Mouse (Mus musculus): ENCODE measurements around the gene Washc1. TPM values are rescaled to one million over a fixed set of nuclear protein-coding genes. Genes with fewer than 3 reads are reported as not detected.
A peak's percentile ranks its signal among the peaks of the same experiment; 100 is the strongest.
"Not testable (repeated sequence)": the region's sequence is repeated elsewhere in the genome, so short reads cannot be mapped to it uniquely, and the experiment has no call there.

Washc1 gene
- 31.7 and 38.3 TPM in 2 replicates for total RNA-seq (2014; rRNA removed; ENCODE audit: low replicate concordance)
- polyA plus RNA-seq (2015; fragmentation: Nextera tagmentation; extraction: Ambion mirVana): 28.3 and 31.5 TPM in 2 replicates

GRCm38 (mm10) chr17:66111402-66111959 lies at the start of gene Washc1:
Washc1 (plus strand) TSS chr17:66111545.
- Histone ChIP-seq H3K27ac (ENCODE audit: low read depth) (peak within 1 kb of the TSS; percentile 75), H3K36me3 (replicated peaks; ENCODE audit: control insufficient read depth, insufficient read depth, low read length) (peaks cover 29% of the 10 kb centered on the region), H3K27me3 (ENCODE audit: control insufficient read depth, insufficient read depth, low read length) (no peaks in the 10 kb centered on the region), H3K9me3 (replicated peaks; ENCODE audit: control insufficient read depth, low read length) (no peaks in the 10 kb centered on the region), H3K4me2 (ENCODE audit: low read depth, low read length) (peak within 1 kb of the TSS; percentile 77), H3K4me1 (ENCODE audit: control insufficient read depth, insufficient read depth) (peaks cover 7% of the 10 kb centered on the region), H3K9ac (replicated peaks; ENCODE audit: low read depth, low read length) (peak within 1 kb of the TSS; percentile 71), H3K4me3 (ENCODE audit: low read depth, low read length) (peak within 1 kb of the TSS; percentile 97)
- TF ChIP-seq EP300 (IDR thresholded peaks at IDR 0.05; ENCODE audit: low read depth) (peak; percentile 57; the same call in 1 of the 2 replicates), CTCF (IDR thresholded peaks at IDR 0.05; ENCODE audit: low read depth) (no peak)
- WGBS: under 1% methylated on average over 41 of the region's 41 CpGs
- peak; percentile 89 for DNase-seq (ENCODE audit: low spot score)
- ATAC-seq (ENCODE audit: insufficient read depth, low read depth): peak; percentile 98

GRCm38 (mm10) chr17:66065115-66065514 lies 46.2 kb upstream of the Washc1 start:
- no peak overlapping the region for H3K9ac ChIP-seq (replicated peaks; ENCODE audit: low read depth, low read length)
- H3K36me3 ChIP-seq (replicated peaks; ENCODE audit: control insufficient read depth, insufficient read depth, low read length): no peaks in the 10 kb centered on the region
- WGBS: 64% methylated on average over 4 of the region's 4 CpGs
- no peak overlapping the region for H3K4me2 ChIP-seq (ENCODE audit: low read depth, low read length)
- TF ChIP-seq EP300 (IDR thresholded peaks at IDR 0.05; ENCODE audit: low read depth) (no peak), CTCF (IDR thresholded peaks at IDR 0.05; ENCODE audit: low read depth) (no peak)
- DNase-seq (ENCODE audit: low spot score) (no peak), ATAC-seq (ENCODE audit: insufficient read depth, low read depth) (no peak)
- H3K4me3 ChIP-seq (ENCODE audit: low read depth, low read length): no peak overlapping the region
- no peaks in the 10 kb centered on the region for H3K27me3 ChIP-seq (ENCODE audit: control insufficient read depth, insufficient read depth, low read length)
- no peak overlapping the region for H3K27ac ChIP-seq (ENCODE audit: low read depth)
- H3K4me1 ChIP-seq (ENCODE audit: control insufficient read depth, insufficient read depth): no peaks in the 10 kb centered on the region
- H3K9me3 ChIP-seq (replicated peaks; ENCODE audit: control insufficient read depth, low read length): no peaks in the 10 kb centered on the region

DNA sequence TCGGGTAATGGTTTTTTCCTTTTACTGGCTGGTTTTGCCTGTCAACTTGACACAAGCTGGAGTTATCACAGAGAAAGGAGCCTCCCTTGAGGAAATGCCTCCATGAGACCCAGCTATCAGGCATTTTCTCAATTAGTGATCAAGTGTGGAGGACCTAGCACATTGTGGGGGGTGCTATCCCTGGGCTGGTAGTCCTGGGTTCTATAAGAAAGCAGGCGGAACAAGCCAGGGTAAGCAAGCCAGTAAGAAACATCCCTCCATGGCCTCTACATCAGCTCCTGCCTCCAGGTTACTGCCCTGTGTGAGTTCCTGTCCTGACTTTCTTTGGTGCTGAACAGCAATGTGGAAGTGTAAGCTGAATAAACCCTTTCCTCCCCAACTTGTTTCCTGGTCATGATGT lies 42.3 kb upstream of the Washc1 start:
- WGBS: 89% methylated on average over 2 of the region's 2 CpGs
- not testable (repeated sequence) for H3K27me3 ChIP-seq (ENCODE audit: control insufficient read depth, insufficient read depth, low read length); H3K4me2 ChIP-seq (ENCODE audit: low read depth, low read length); DNase-seq (ENCODE audit: low spot score); H3K9ac ChIP-seq (replicated peaks; ENCODE audit: low read depth, low read length); H3K36me3 ChIP-seq (replicated peaks; ENCODE audit: control insufficient read depth, insufficient read depth, low read length); H3K4me1 ChIP-seq (ENCODE audit: control insufficient read depth, insufficient read depth); H3K9me3 ChIP-seq (replicated peaks; ENCODE audit: control insufficient read depth, low read length); H3K27ac ChIP-seq (ENCODE audit: low read depth); H3K4me3 ChIP-seq (ENCODE audit: low read depth, low read length); ATAC-seq (ENCODE audit: insufficient read depth, low read depth)

DNA sequence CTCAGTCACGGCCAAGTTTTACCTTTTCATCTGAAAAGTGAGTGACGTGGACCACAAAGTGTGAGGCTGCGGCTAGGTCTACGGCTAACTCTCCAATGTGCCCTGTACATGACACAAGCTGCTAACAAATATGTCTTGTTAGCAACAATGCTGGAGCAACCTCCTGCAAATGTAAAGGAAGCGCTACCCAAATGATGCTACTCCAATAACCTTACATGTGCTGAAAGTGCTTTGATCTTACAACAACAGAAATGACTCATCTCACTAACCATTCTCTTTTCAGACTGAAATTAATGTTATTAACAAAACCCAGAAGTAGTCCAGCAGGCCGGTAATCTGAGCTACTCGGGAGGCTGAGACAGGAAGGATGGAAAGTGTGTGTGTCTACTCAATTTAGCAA lies 37.4 kb upstream of the Washc1 start:
- Histone ChIP-seq H3K27ac (ENCODE audit: low read depth) (no peak overlapping the region), H3K9me3 (replicated peaks; ENCODE audit: control insufficient read depth, low read length) (no peaks in the 10 kb centered on the region), H3K4me2 (ENCODE audit: low read depth, low read length) (no peak overlapping the region), H3K4me3 (ENCODE audit: low read depth, low read length) (no peak overlapping the region), H3K27me3 (ENCODE audit: control insufficient read depth, insufficient read depth, low read length) (no peaks in the 10 kb centered on the region), H3K9ac (replicated peaks; ENCODE audit: low read depth, low read length) (no peak overlapping the region), H3K4me1 (ENCODE audit: control insufficient read depth, insufficient read depth) (peaks cover 3% of the 10 kb centered on the region; the same call in 1 of the 2 replicates), H3K36me3 (replicated peaks; ENCODE audit: control insufficient read depth, insufficient read depth, low read length) (peaks cover 9% of the 10 kb centered on the region; the same call in 1 of the 2 replicates)
- TF ChIP-seq EP300 (IDR thresholded peaks at IDR 0.05; ENCODE audit: low read depth) (no peak), CTCF (IDR thresholded peaks at IDR 0.05; ENCODE audit: low read depth) (no peak)
- no peak for DNase-seq (ENCODE audit: low spot score)
- WGBS: 86% methylated on average over 7 of the region's 7 CpGs
- ATAC-seq (ENCODE audit: insufficient read depth, low read depth): no peak

DNA sequence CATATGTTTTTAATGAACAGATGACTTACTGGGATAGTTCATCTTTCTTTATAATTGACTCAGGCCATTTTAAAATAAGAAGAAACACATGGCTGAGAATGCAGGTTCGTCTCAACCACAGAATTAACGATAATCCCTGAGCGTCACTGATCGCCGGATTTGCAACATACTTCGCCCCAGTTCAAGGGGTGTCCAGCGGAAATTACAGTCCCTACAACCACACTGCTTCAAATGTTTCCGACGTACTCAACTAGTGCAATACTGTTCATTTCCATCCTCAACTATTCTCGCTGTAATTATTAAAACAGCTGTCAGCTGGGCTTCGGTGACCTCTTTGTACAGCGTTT lies 35.5 kb upstream of the Washc1 start:
- WGBS: 5% methylated on average over 12 of the region's 12 CpGs
- H3K27me3 ChIP-seq (ENCODE audit: control insufficient read depth, insufficient read depth, low read length): no peaks in the 10 kb centered on the region
- peaks cover 26% of the 10 kb centered on the region for H3K36me3 ChIP-seq (replicated peaks; ENCODE audit: control insufficient read depth, insufficient read depth, low read length)
- no peak for DNase-seq (ENCODE audit: low spot score)
- peak overlapping the region; percentile 88 for H3K27ac ChIP-seq (ENCODE audit: low read depth)
- no peaks in the 10 kb centered on the region for H3K9me3 ChIP-seq (replicated peaks; ENCODE audit: control insufficient read depth, low read length)
- no peak for TF ChIP-seq EP300 (IDR thresholded peaks at IDR 0.05; ENCODE audit: low read depth)
- no peak for TF ChIP-seq CTCF (IDR thresholded peaks at IDR 0.05; ENCODE audit: low read depth)
- H3K4me2 ChIP-seq (ENCODE audit: low read depth, low read length): peak overlapping the region; percentile 86
- ATAC-seq (ENCODE audit: insufficient read depth, low read depth): no peak
- peak overlapping the region; percentile 87 for H3K4me3 ChIP-seq (ENCODE audit: low read depth, low read length)
- H3K4me1 ChIP-seq (ENCODE audit: control insufficient read depth, insufficient read depth): peaks cover 3% of the 10 kb centered on the region; the same call in 1 of the 2 replicates
- peak overlapping the region; percentile 79 for H3K9ac ChIP-seq (replicated peaks; ENCODE audit: low read depth, low read length)
